Mouse (Mus musculus) CD4-positive, CD25-positive, alpha-beta regulatory T cell, adult 4 months (primary cell): ENCODE measurements around the gene Mcu. TPM values are rescaled to one million over a fixed set of nuclear protein-coding genes. Genes with fewer than 3 reads are reported as not detected.

Experiments used
- ATAC-seq: one replicate; pipeline ENCODE4 v1.8.0; 2017
- polyA plus RNA-seq, 2 experiments: library from polyadenylated mRNA; unstranded; fragments of 100-300 nt; shearing (Covaris generic); gene quantifications; one replicate each; pipeline ENCODE4 v1.2.1; 2017

The Mcu gene
- polyA plus RNA-seq, 2 experiments from 2014 or later = 21.6 to 23.7 TPM

DNA sequence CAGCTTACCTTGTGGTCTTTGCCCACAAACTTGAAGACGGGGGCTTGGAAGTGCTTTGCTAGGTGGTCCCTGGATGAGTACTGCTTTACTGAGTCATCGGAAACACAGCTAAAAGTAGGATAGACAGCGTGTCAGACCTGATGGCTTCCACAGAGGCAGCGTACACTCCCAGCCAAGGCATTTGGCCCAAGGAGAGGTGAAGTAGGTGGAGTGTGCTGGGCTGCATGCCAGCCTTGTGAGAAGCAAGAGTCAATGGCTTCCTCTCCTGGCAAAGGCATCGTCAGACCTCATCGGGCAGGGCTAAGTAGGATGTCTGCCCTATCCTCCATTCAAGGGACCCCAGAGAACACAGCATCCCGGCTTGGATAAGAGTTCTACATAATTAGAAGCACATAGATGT, 191.1 kb downstream of the Mcu start:
- no peak for ATAC-seq

- no peak for ATAC-seq
Observed at GRCm38 (mm10) chr10:59424453-59424852, 192.0 kb downstream of the Mcu start.

- no peak for ATAC-seq
Observed at GRCm38 (mm10) chr10:59419516-59419915, 197.0 kb downstream of the Mcu start.

DNA sequence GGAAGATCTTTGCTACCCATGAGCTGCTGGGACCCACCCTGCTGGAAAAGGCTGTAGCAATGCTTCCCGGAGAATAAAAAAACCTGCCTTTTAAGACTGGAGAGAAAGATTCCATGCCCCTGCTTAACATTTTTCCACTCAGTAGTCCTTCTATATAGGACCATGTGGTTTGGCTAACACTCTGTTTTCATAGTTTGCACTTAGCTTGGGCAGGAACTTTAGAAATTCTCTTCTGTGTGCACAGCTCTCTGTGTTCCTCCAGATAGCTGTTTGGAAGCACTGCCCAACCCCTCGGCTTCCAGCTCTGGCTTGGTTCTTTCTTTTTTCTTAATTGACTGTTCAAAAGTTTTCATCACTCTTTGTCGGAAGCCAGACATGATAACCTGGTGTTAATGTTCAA, 199.9 kb downstream of the Mcu start:
- no peak for ATAC-seq

GRCm38 (mm10) chr10:59413711-59414110, 202.8 kb downstream of the Mcu start:
- no peak for ATAC-seq

GRCm38 (mm10) chr10:59410264-59410663, 206.2 kb downstream of the Mcu start:
- ATAC-seq = no peak

DNA sequence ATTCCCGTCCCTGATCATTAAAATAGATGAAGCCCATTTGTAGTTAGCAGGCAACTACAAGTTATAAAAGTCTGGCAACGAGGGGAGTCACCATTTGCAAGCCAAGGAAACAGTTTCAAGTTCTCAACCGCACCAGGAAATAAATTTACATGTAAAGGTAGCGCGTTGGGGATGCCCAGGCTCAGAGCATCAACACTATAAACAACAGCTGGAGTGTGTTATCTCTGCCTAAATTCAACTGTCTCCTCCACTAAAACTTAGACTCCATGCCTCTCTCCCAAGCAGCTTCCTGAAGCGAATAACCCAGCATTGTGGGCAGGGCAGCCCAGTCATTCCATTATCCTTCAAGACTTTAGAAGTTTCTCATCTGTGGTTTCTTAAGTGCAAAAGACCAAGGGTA, 208.0 kb downstream of the Mcu start:
- ATAC-seq = no peak

DNA sequence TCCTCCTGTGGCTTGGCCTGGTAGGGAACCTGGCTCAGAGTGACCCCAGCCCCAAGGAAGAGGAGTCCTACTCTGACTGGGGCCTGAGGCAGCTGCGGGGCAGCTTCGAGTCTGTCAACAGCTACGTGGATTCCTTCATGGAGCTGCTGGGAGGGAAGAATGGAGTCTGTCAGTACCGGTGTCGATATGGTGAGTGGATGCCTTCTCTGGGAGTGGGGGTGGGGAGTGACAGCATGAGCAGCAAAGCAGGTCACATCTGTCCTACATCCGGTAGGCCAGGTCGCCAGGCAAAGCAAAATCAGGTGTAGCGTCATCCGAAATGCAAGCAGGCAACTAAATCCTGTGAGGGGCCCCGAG, 212.7 kb downstream of the Mcu start:
- ATAC-seq = no peak

GRCm38 (mm10) chr10:59402899-59403792, 213.3 kb downstream of the Mcu start, which contains the start of gene Pla2g12b:
Gene Pla2g12b (plus strand): TSS chr10:59403660.
- ATAC-seq = no peak

Other genes starting within 250 kb of the Mcu start
- gene Gm10273, start 221.1 kb downstream of the Mcu start, polyA plus RNA-seq = 10 to 100 TPM; 52.8 to 77.1 TPM
- not detected for gene Pla2g12b, start 213.0 kb downstream of the Mcu start, polyA plus RNA-seq
- gene Oit3, start 174.9 kb downstream of the Mcu start, polyA plus RNA-seq = under 1 TPM in 1 of 2 experiments, not detected in 1; 0.43 TPM
- gene Gm10322, start 629 bp downstream of the Mcu start, polyA plus RNA-seq = not detected
- 10 to 100 TPM; 47.1 to 78.3 TPM for gene Micu1, start 85.8 kb upstream of the Mcu start, polyA plus RNA-seq